Mouse (Mus musculus): ENCODE measurements around the gene Rybp. TPM values are rescaled to one million over a fixed set of nuclear protein-coding genes. Genes with fewer than 3 reads are reported as not detected.

The Rybp gene
- polyA plus RNA-seq, 1 experiment from 2014 or later: 25.3 TPM

GRCm38 (mm10) chr6:100180213-100180882 is 106.9 kb downstream of the Rybp start:
- H3K4me1 ChIP-seq (ENCODE audit: control insufficient read depth, insufficient read depth, low read length): no peaks in the 10 kb centered on the region
- WGBS: 53% methylated on average over 4 of the region's 4 CpGs
- H3K4me3 ChIP-seq (ENCODE audit: low read depth, low read length): no peak overlapping the region
- no peak overlapping the region for H3K27ac ChIP-seq (ENCODE audit: low read length)
- no peak for ATAC-seq
- no peaks in the 10 kb centered on the region for H3K27me3 ChIP-seq (ENCODE audit: control insufficient read depth, insufficient read depth, low read depth, low read length)
- H3K9ac ChIP-seq (ENCODE audit: low read depth, low read length): no peak overlapping the region
- H3K4me2 ChIP-seq (ENCODE audit: low read length): no peak overlapping the region
- H3K9me3 ChIP-seq (replicated peaks; ENCODE audit: control insufficient read depth, low read length, poor library complexity, severe bottlenecking): no peaks in the 10 kb centered on the region
- no peaks in the 10 kb centered on the region for H3K36me3 ChIP-seq (ENCODE audit: control insufficient read depth, insufficient read depth, low read length)

GRCm38 (mm10) chr6:100178830-100179229 is 108.5 kb downstream of the Rybp start:
- ATAC-seq: no peak
- Histone ChIP-seq H3K4me3 (ENCODE audit: low read depth, low read length) (no peak overlapping the region), H3K9me3 (replicated peaks; ENCODE audit: control insufficient read depth, low read length, poor library complexity, severe bottlenecking) (no peaks in the 10 kb centered on the region), H3K4me1 (ENCODE audit: control insufficient read depth, insufficient read depth, low read length) (no peaks in the 10 kb centered on the region), H3K27ac (ENCODE audit: low read length) (no peak overlapping the region), H3K9ac (ENCODE audit: low read depth, low read length) (no peak overlapping the region), H3K27me3 (ENCODE audit: control insufficient read depth, insufficient read depth, low read depth, low read length) (no peaks in the 10 kb centered on the region), H3K36me3 (ENCODE audit: control insufficient read depth, insufficient read depth, low read length) (no peaks in the 10 kb centered on the region), H3K4me2 (ENCODE audit: low read length) (no peak overlapping the region)
- 90% methylated on average over 3 of the region's 3 CpGs for WGBS
